Mouse (Mus musculus): ENCODE measurements around the gene Wdr74.

- peak; percentile 18; the same call in 1 of the 2 replicates for TF ChIP-seq CTCF (IDR thresholded peaks at IDR 0.05; ENCODE audit: low read depth)
- TF ChIP-seq EP300 (IDR thresholded peaks at IDR 0.05; ENCODE audit: low read depth), result no peak
Observed at GRCm38 (mm10) chr19:8760757-8761156, 25.1 kb downstream of the Wdr74 start.

Data from heart, postnatal 0 days (tissue).